Mouse (Mus musculus): ENCODE measurements around the gene Abcc4. TPM values are rescaled to one million over a fixed set of nuclear protein-coding genes. Genes with fewer than 3 reads are reported as not detected.

Gene Abcc4
- polyA plus RNA-seq, 1 experiment = 7.7 TPM

DNA sequence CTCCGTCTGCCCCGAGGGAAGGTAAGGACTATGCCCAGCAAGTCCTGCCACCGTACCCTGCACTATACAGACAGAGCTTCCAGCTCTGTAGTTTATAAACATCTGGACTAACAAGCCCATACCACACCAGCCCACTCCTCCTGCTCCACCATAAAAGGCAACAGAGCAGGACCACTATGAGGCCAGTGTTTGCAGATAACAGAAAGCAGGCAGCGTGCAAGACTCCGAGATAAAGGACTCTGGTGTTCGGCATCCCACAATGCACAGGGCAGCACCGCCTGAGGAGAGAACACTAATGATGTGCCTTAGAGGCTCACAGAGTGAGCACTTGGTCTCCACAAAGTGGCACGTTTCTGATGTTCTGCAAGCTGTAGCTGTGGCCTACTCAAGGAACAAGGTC is 63.9 kb downstream of the Abcc4 start:
- Histone ChIP-seq H3K4me3 (replicated peaks; ENCODE audit: control insufficient read depth, low read depth, low read length) (no peak overlapping the region), H3K27ac (ENCODE audit: control insufficient read depth, insufficient read depth, low read depth, low read length, poor library complexity) (peak overlapping the region; percentile 39; the same call in 1 of the 2 replicates), H3K4me1 (ENCODE audit: control insufficient read depth, insufficient read depth, low read length) (peaks cover 4% of the 10 kb centered on the region; the same call in 1 of the 2 replicates)
- 72% methylated on average over 8 of the region's 8 CpGs for WGBS
- no peak for TF ChIP-seq CTCF (IDR thresholded peaks at IDR 0.05; ENCODE audit: control insufficient read depth, insufficient read depth, low read length)
- TF ChIP-seq POLR2A (IDR thresholded peaks at IDR 0.05; ENCODE audit: borderline replicate concordance, control insufficient read depth, low read depth, low read length) = no peak

GRCm38 (mm10) chr14:118638447-118639275 is 67.4 kb downstream of the Abcc4 start:
- Histone ChIP-seq H3K4me1 (ENCODE audit: control insufficient read depth, insufficient read depth, low read length) (peaks cover 6% of the 10 kb centered on the region), H3K4me3 (replicated peaks; ENCODE audit: control insufficient read depth, low read depth, low read length) (no peak overlapping the region), H3K27ac (ENCODE audit: control insufficient read depth, insufficient read depth, low read depth, low read length, poor library complexity) (peak overlapping the region; percentile 4; the same call in 1 of the 2 replicates)
- WGBS = 52% methylated on average over 25 of the region's 25 CpGs
- no peak for TF ChIP-seq CTCF (IDR thresholded peaks at IDR 0.05; ENCODE audit: control insufficient read depth, insufficient read depth, low read length)
- TF ChIP-seq POLR2A (IDR thresholded peaks at IDR 0.05; ENCODE audit: borderline replicate concordance, control insufficient read depth, low read depth, low read length) = no peak

GRCm38 (mm10) chr14:118635493-118636183 is 70.4 kb downstream of the Abcc4 start:
- H3K4me3 ChIP-seq (replicated peaks; ENCODE audit: control insufficient read depth, low read depth, low read length) = no peak overlapping the region
- TF ChIP-seq POLR2A (IDR thresholded peaks at IDR 0.05; ENCODE audit: borderline replicate concordance, control insufficient read depth, low read depth, low read length) = no peak
- no peak overlapping the region for H3K27ac ChIP-seq (ENCODE audit: control insufficient read depth, insufficient read depth, low read depth, low read length, poor library complexity)
- WGBS = 12% methylated on average over 15 of the region's 15 CpGs
- H3K4me1 ChIP-seq (ENCODE audit: control insufficient read depth, insufficient read depth, low read length) = peaks cover 5% of the 10 kb centered on the region

DNA sequence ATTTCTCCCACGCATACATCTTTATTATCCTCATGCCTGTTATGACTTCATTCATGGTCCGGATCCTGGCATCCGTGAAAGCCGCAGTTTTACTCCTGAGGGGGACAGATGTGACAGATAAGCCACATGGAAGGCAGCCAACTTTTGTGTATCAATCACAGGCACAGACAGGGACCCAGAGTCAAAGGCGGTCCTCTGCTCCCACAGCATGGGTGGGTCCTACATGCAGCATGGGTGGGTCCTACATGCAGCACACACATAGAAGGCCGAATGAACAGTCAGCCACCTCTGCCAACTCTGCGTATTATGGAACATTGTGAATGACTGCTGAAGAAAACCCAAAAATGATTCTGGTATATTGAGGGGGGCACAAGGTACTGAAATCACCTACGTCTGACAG is 76.4 kb downstream of the Abcc4 start:
- 84% methylated on average over 8 of the region's 8 CpGs for WGBS
- H3K27ac ChIP-seq (ENCODE audit: control insufficient read depth, insufficient read depth, low read depth, low read length, poor library complexity) = no peak overlapping the region
- no peak overlapping the region for H3K4me3 ChIP-seq (replicated peaks; ENCODE audit: control insufficient read depth, low read depth, low read length)
- TF ChIP-seq CTCF (IDR thresholded peaks at IDR 0.05; ENCODE audit: control insufficient read depth, insufficient read depth, low read length) = no peak
- no peak for TF ChIP-seq POLR2A (IDR thresholded peaks at IDR 0.05; ENCODE audit: borderline replicate concordance, control insufficient read depth, low read depth, low read length)
- H3K4me1 ChIP-seq (ENCODE audit: control insufficient read depth, insufficient read depth, low read length) = no peaks in the 10 kb centered on the region

- Histone ChIP-seq H3K4me3 (replicated peaks; ENCODE audit: control insufficient read depth, low read depth, low read length) (no peak overlapping the region), H3K27ac (ENCODE audit: control insufficient read depth, insufficient read depth, low read depth, low read length, poor library complexity) (no peak overlapping the region), H3K4me1 (ENCODE audit: control insufficient read depth, insufficient read depth, low read length) (no peaks in the 10 kb centered on the region)
- TF ChIP-seq POLR2A (IDR thresholded peaks at IDR 0.05; ENCODE audit: borderline replicate concordance, control insufficient read depth, low read depth, low read length) (no peak), CTCF (IDR thresholded peaks at IDR 0.05; ENCODE audit: control insufficient read depth, insufficient read depth, low read length) (no peak)
- WGBS = 67% methylated on average over 3 of the region's 3 CpGs
Measured at GRCm38 (mm10) chr14:118621449-118621789, 84.6 kb downstream of the Abcc4 start.

- WGBS = 76% methylated on average over 6 of the region's 6 CpGs
- H3K27ac ChIP-seq (ENCODE audit: control insufficient read depth, insufficient read depth, low read depth, low read length, poor library complexity) = no peak overlapping the region
- no peak overlapping the region for H3K4me3 ChIP-seq (replicated peaks; ENCODE audit: control insufficient read depth, low read depth, low read length)
- TF ChIP-seq CTCF (IDR thresholded peaks at IDR 0.05; ENCODE audit: control insufficient read depth, insufficient read depth, low read length) (no peak), POLR2A (IDR thresholded peaks at IDR 0.05; ENCODE audit: borderline replicate concordance, control insufficient read depth, low read depth, low read length) (no peak)
- H3K4me1 ChIP-seq (ENCODE audit: control insufficient read depth, insufficient read depth, low read length) = no peaks in the 10 kb centered on the region
Measured at GRCm38 (mm10) chr14:118620773-118621448, 85.1 kb downstream of the Abcc4 start.

- TF ChIP-seq POLR2A (IDR thresholded peaks at IDR 0.05; ENCODE audit: borderline replicate concordance, control insufficient read depth, low read depth, low read length) (no peak), CTCF (IDR thresholded peaks at IDR 0.05; ENCODE audit: control insufficient read depth, insufficient read depth, low read length) (peak; percentile 80)
- H3K4me1 ChIP-seq (ENCODE audit: control insufficient read depth, insufficient read depth, low read length) = no peaks in the 10 kb centered on the region
- H3K27ac ChIP-seq (ENCODE audit: control insufficient read depth, insufficient read depth, low read depth, low read length, poor library complexity) = no peak overlapping the region
- H3K4me3 ChIP-seq (replicated peaks; ENCODE audit: control insufficient read depth, low read depth, low read length) = no peak overlapping the region
- WGBS = 65% methylated on average over 12 of the region's 12 CpGs
Measured at GRCm38 (mm10) chr14:118616698-118617311, 89.2 kb downstream of the Abcc4 start.

- TF ChIP-seq CTCF (IDR thresholded peaks at IDR 0.05; ENCODE audit: control insufficient read depth, insufficient read depth, low read length) (no peak), POLR2A (IDR thresholded peaks at IDR 0.05; ENCODE audit: borderline replicate concordance, control insufficient read depth, low read depth, low read length) (no peak)
- 84% methylated on average over 9 of the region's 9 CpGs for WGBS
- no peaks in the 10 kb centered on the region for H3K4me1 ChIP-seq (ENCODE audit: control insufficient read depth, insufficient read depth, low read length)
- no peak overlapping the region for H3K4me3 ChIP-seq (replicated peaks; ENCODE audit: control insufficient read depth, low read depth, low read length)
- H3K27ac ChIP-seq (ENCODE audit: control insufficient read depth, insufficient read depth, low read depth, low read length, poor library complexity) = no peak overlapping the region
Measured at GRCm38 (mm10) chr14:118613734-118614133, 92.3 kb downstream of the Abcc4 start.
